Mouse (Mus musculus): ENCODE measurements at regions not wholly inside any gene's neighbourhood (a gene's known extent, or its start where the extent isn't known, plus 50 kb on each side); places are given as distances from the start of the nearest gene placed in this dataset.

GRCm38 (mm10) chr6:94413987-94414360 lies 86.2 kb upstream of the Slc25a26 start:
- in situ Hi-C loops (cut with MboI; ENCODE audit: low pct_unique_long_range_greater_than_20kb in 1 of 2, low sequenced_read_pairs in 2 of 2, unreplicated experiment in 1 of 2): loop anchor here in 1 of 2 experiments (25.0 kb wide), 1 partner anchor 327 kb away; no protein-coding TSS in a partner anchor

- in situ Hi-C loops (cut with MboI; ENCODE audit: low pct_unique_long_range_greater_than_20kb in 1 of 2, low sequenced_read_pairs in 2 of 2, unreplicated experiment in 1 of 2): loop anchor here in 1 of 2 experiments (25.0 kb wide), 1 partner anchor 326 kb away; no protein-coding TSS in a partner anchor
These were observed 86.7 kb upstream of the Slc25a26 start for GRCm38 (mm10) chr6:94413297-94413986.

GRCm38 (mm10) chr6:94412341-94412740 lies 87.8 kb upstream of the Slc25a26 start:
- in situ Hi-C loops (cut with MboI; ENCODE audit: low pct_unique_long_range_greater_than_20kb in 1 of 2, low sequenced_read_pairs in 2 of 2, unreplicated experiment in 1 of 2): loop anchor here in 1 of 2 experiments (25.0 kb wide), 1 partner anchor 325 kb away; no protein-coding TSS in a partner anchor

GRCm38 (mm10) chr6:94410480-94410879 lies 89.7 kb upstream of the Slc25a26 start:
- in situ Hi-C loops (cut with MboI; ENCODE audit: low pct_unique_long_range_greater_than_20kb in 1 of 2, low sequenced_read_pairs in 2 of 2, unreplicated experiment in 1 of 2): loop anchor here in 1 of 2 experiments (25.0 kb wide), 1 partner anchor 323 kb away; no protein-coding TSS in a partner anchor

GRCm38 (mm10) chr6:94408996-94409395 lies 91.1 kb upstream of the Slc25a26 start:
- in situ Hi-C loops (cut with MboI; ENCODE audit: low pct_unique_long_range_greater_than_20kb in 1 of 2, low sequenced_read_pairs in 2 of 2, unreplicated experiment in 1 of 2): loop anchor here in 1 of 2 experiments (10.0 to 25.0 kb wide), 2 partner anchors 114 to 322 kb away; no protein-coding TSS in a partner anchor

GRCm38 (mm10) chr6:94407751-94408150 lies 92.4 kb upstream of the Slc25a26 start:
- in situ Hi-C loops (cut with MboI; ENCODE audit: low pct_unique_long_range_greater_than_20kb in 1 of 2, low sequenced_read_pairs in 2 of 2, unreplicated experiment in 1 of 2): loop anchor here in 1 of 2 experiments (10.0 to 25.0 kb wide), 2 partner anchors 113 to 320 kb away; no protein-coding TSS in a partner anchor

- in situ Hi-C loops (cut with MboI; ENCODE audit: low pct_unique_long_range_greater_than_20kb in 1 of 2, low sequenced_read_pairs in 2 of 2, unreplicated experiment in 1 of 2): loop anchor here in 1 of 2 experiments (10.0 to 25.0 kb wide), 2 partner anchors 111 to 318 kb away; no protein-coding TSS in a partner anchor
These were observed 94.6 kb upstream of the Slc25a26 start for GRCm38 (mm10) chr6:94405371-94406076.

GRCm38 (mm10) chr6:94401617-94402481 lies 98.3 kb upstream of the Slc25a26 start:
- in situ Hi-C loops (cut with MboI; ENCODE audit: low pct_unique_long_range_greater_than_20kb in 1 of 2, low sequenced_read_pairs in 2 of 2, unreplicated experiment in 1 of 2): loop anchor here in 1 of 2 experiments (10.0 to 25.0 kb wide), 2 partner anchors 107 to 315 kb away; no protein-coding TSS in a partner anchor

GRCm38 (mm10) chr6:94401061-94401591 lies 99.0 kb upstream of the Slc25a26 start:
- in situ Hi-C loops (cut with MboI; ENCODE audit: low pct_unique_long_range_greater_than_20kb in 1 of 2, low sequenced_read_pairs in 2 of 2, unreplicated experiment in 1 of 2): loop anchor here in 1 of 2 experiments (10.0 to 25.0 kb wide), 2 partner anchors 106 to 314 kb away; no protein-coding TSS in a partner anchor

- in situ Hi-C loops (cut with MboI; ENCODE audit: low pct_unique_long_range_greater_than_20kb in 1 of 2, low sequenced_read_pairs in 2 of 2, unreplicated experiment in 1 of 2): loop anchor here in 1 of 2 experiments (10.0 to 25.0 kb wide), 2 partner anchors 106 to 313 kb away; no protein-coding TSS in a partner anchor
These were observed 99.6 kb upstream of the Slc25a26 start for GRCm38 (mm10) chr6:94400471-94401051.

GRCm38 (mm10) chr6:94391134-94391533 lies 107.4 kb upstream of the Magi1 start:
- in situ Hi-C loops (cut with MboI; ENCODE audit: low pct_unique_long_range_greater_than_20kb in 1 of 2, low sequenced_read_pairs in 2 of 2, unreplicated experiment in 1 of 2): no loop called here

GRCm38 (mm10) chr6:94390403-94390802 lies 106.7 kb upstream of the Magi1 start:
- in situ Hi-C loops (cut with MboI; ENCODE audit: low pct_unique_long_range_greater_than_20kb in 1 of 2, low sequenced_read_pairs in 2 of 2, unreplicated experiment in 1 of 2): no loop called here

GRCm38 (mm10) chr6:94389716-94390115 lies 106.0 kb upstream of the Magi1 start:
- in situ Hi-C loops (cut with MboI; ENCODE audit: low pct_unique_long_range_greater_than_20kb in 1 of 2, low sequenced_read_pairs in 2 of 2, unreplicated experiment in 1 of 2): no loop called here

GRCm38 (mm10) chr6:94387648-94388047 lies 103.9 kb upstream of the Magi1 start:
- in situ Hi-C loops (cut with MboI; ENCODE audit: low pct_unique_long_range_greater_than_20kb in 1 of 2, low sequenced_read_pairs in 2 of 2, unreplicated experiment in 1 of 2): no loop called here

GRCm38 (mm10) chr6:94385531-94385930 lies 101.8 kb upstream of the Magi1 start:
- in situ Hi-C loops (cut with MboI; ENCODE audit: low pct_unique_long_range_greater_than_20kb in 1 of 2, low sequenced_read_pairs in 2 of 2, unreplicated experiment in 1 of 2): no loop called here

- in situ Hi-C loops (cut with MboI; ENCODE audit: low pct_unique_long_range_greater_than_20kb in 1 of 2, low sequenced_read_pairs in 2 of 2, unreplicated experiment in 1 of 2): no loop called here
These were observed 86.3 kb upstream of the Magi1 start for GRCm38 (mm10) chr6:94369991-94370390.

GRCm38 (mm10) chr6:94363951-94364350 lies 80.2 kb upstream of the Magi1 start:
- in situ Hi-C loops (cut with MboI; ENCODE audit: low pct_unique_long_range_greater_than_20kb in 1 of 2, low sequenced_read_pairs in 2 of 2, unreplicated experiment in 1 of 2): no loop called here

- in situ Hi-C loops (cut with MboI; ENCODE audit: low pct_unique_long_range_greater_than_20kb in 1 of 2, low sequenced_read_pairs in 2 of 2, unreplicated experiment in 1 of 2): no loop called here
These were observed 78.9 kb upstream of the Magi1 start for GRCm38 (mm10) chr6:94362626-94363025.

Measured in mouse embryonic stem cell (cell line).